Mouse (Mus musculus): ENCODE measurements around the gene D16Ertd472e.
"Not testable (repeated sequence)": the region's sequence is repeated elsewhere in the genome, so short reads cannot be mapped to it uniquely, and the experiment has no call there.

Gene D16Ertd472e

DNA sequence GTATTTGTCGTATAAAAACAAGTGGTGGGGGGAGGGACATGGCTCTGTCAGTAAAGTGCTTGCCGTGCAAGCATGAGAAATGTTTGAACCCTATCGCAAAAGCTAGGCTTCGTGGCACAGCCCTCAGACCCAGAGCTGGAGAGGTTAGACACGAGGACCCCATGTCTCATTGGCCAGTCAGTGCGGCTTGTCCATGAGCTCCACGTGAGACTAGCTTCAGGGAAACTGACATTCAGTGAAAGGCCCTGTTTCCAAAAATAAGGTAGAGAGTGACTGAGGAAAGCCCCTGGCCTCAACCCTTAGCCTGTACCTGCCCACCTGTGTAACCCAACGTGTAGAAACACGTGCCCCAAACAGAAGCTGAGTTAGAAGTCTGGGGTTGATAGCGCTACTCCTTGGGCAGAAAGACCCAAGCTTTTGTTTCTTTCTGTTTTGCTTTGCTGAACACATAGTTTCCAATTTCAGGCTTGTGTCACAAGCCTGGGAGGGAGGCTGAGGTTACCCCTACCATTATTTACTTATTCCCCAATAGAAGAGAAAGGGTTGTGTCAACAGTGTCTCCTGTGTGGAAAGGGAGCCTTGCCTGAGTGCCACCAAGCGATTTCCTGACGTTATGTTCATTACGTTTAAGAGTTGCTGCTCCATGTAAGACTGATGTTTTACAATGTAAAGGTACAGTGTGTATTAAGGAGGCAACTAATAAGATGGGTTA, 12.2 kb downstream of the D16Ertd472e start:
- no peak for DNase-seq

DNA sequence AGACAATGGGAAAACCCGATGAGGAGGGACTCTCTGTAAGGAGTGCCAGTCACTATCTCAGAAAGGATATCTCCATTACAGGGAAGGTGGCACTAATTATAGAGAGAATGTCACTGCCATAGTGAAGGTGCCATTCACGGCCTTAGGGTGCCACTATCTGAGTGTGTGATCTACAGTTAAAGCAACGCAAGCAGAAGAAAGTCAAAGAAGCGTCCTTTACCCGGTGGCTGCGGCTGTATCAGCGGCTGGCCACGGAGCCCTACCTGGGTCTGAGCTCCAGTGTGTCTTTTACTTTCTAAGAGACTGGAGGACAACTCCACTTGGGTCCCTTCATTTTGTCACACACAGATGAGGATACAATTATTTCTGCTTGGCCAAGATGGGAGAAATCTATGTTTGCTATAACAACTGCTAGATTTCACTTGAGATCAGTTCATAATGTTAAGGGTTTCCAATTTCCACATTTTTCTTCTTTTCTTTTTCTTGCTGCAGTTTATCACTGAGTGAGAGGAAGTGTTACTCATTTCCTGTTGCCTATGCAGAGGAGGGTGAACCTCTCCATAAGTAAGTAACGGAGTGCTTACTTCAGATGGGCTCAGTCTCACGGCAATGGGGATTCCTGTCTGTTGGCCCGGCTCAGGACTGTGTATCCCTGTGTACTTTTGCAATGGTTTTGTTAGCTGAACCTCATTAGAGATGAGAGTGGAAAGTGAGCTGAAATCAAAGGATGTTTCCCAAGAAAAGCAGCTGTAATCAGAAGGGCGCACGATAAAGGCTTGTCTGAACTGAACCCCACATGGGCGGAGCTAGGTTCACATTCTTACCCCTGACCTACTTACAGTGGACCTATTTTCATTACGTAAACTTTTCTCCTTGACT, 13.2 kb downstream of the D16Ertd472e start:
- no peak for DNase-seq

DNA sequence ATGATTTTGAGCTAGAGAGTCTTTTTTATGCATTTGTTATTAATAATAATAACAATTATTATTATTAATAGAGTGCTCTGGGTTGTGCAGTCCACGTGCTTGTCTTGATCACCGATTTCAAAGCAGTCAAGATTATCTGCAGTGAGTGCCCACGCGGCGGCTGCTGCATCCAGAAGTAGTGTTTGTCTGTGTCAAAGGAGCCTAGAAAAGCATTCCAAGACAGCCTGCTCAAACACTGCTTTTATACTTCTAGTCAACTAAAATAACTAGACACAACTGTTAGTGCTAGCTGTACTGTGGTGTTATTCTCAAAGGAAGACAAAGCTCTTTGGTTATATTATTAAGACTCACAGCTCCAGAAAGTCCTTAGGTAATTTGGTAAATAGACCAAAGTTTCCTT, 15.9 kb downstream of the D16Ertd472e start:
- no peak for DNase-seq

DNA sequence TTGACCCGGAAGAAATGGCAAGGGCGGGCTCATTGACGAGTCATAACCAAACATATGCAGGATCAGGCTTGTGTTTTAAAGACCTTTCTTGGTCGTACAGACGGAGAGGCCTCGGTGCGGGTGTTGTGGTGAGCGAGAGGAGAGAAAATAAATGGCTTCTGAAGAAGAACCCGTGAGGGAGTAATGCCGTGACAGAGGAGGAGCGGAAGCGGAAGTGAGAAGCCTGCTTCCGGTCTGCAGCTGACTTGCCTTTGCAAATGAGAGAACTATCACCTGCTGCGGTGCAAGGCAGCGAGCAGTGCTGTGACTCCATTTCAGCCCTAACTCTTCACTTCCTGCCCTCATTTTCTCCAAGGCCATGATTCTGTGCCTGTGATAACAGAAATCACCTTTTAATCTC, 16.4 kb downstream of the D16Ertd472e start:
- DNase-seq: no peak

DNA sequence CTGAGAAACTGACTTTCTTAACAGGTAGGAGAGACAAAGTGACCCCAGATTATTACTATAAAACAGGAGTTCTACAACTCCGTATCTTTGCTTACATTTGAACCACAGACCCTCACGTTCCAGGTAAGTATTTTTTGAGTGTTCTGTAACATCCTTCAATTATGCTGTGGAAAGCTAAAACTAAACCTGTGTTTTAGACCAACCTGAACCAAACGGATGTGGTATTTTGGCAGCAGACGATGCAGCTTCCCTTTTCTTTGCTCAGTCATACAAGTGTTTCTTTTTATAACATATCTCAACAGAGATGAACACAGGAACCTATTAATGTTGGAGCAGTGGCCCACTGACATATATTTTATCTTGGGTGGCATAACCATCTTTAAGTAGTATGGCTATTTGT, 18.9 kb downstream of the D16Ertd472e start:
- DNase-seq: no peak

DNA sequence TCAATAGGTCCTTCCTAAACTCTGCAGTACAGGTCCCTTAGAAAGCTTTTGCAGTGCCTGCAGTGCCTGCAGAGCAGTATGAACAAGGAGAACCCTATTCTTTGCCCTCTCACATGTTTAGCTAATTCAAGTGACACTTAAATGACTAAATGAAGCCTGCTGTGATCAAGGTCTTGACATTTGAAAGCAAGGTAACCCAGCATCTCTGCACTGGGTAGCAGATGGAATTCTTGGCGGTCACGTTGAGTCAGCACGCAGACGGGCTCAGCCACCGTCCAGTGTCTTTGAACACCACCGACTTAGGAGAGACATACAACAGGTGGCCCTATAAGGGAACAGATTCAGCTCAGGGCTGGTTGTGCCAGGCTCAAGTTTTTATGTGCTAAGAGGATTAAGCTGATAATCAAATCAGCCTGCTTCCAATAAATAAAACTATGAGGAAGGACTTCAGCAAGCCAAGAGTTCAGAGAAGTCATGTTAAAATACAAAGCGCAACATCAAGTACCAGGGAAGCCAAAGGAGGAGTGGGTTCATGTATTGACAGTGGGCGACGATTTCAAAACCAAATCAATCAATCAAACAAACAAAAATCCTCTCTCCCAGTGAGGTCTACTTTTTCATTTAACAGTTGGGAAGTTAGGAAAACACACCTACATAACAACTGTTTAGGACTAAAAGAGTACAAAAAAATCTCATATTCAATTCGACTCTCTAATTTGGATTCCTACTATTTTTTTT, 21.4 kb downstream of the D16Ertd472e start:
- no peak for DNase-seq

DNA sequence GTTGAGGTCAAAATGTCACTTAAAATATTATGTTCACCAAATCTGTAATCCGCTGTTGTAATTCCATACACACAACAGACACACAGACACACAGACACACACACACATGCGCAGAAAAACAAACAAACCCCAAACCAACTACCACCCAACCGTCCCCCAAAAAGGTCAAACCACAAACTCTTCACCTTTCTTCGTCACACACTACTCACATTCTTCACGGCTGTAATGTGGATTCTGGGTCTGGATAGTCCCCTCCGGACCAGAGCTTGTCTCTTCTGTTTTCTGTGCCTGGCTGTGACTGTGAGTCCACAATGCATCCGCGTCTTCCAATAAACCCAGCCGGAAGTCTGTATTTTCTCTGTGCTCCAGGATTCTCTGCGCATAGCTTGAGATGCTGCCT, 29.1 kb downstream of the D16Ertd472e start:
- no peak for DNase-seq

DNA sequence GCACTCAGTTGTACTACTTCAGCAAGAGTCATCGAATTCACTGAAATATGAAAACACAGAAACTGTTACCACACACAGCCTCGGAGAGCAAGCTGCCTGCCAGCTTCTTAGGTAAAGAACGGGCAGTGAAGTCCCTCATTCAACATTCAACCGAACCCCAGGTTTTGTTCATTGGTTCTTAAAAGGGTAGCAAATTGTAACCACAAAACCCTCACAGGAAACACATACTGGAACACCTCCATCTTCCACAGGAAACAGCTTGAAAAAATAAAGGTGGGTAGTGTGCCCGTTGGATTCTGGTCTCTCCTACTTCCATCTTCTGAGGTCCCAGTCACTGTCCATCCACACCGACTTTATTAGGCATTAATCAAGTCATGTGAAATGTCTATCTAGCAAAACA, 30.0 kb downstream of the D16Ertd472e start:
- DNase-seq: no peak

DNA sequence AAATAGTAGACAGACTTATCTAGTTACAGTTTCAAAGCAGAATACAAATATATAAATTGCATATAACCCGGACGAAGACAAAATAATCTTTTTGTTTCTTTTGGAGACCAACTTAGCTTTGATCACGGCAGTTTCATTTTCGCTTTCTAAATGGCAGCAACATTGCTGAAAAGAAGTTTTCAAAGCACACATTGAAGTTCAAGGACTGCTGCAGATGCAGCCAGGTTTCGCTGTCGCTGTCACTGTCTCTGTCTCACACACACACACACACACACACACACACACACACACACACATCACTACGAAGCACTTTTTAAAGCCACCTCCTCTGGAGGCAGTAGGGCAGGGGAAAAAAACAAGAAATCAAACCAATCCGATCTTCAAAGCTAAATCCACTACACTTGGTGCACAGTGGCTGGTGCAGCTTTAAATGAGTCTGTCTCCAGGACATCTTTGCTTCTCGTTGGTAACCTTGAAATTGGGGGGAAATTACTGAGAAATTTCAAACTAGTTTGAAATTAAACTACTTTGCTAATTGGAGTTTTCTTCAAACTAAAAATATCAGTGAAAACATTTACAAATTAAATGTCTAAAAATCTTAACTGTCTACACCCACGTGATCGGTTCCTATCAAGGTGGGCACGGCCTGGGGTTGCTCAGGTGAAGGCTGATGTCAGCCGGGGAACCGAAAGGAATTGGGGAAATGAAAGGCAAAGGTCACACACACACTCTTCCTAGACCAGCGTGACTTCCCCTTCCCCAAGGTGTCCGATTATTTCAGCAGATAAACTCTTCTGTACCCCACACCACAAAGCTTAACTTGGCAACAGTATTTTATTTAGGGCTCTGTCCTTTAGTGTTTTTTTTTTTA, 35.9 kb downstream of the D16Ertd472e start:
- DNase-seq: no peak

DNA sequence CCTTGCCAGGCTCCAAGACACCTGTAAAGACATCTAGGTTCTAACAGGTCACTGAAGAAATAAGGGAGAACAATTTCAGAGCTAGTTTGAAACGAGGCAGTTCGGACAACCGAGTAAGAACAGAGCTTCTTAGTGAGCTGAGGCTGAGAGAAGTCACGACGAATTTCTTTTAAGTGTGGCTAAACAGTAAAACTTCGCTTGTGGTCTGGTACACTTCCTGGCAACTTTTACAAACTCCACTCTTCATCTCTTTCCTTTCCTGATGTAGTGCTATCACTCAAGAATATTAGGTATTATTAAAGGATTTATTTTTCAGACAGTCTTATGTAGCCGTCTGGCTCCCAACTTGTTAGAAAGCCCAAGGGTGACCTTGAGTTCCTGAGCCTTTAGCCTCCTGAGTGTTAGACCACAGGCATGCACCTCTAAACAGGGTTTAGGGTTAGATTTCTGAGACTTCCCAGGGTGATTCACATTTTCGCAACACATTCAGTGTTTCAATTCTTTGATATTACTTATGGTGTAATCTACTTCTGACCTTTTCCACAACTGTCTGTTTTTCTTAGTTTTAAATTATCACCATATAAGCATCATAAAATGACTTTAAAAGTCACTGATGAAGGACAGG, 38.6 kb downstream of the D16Ertd472e start:
- no peak for DNase-seq

DNA sequence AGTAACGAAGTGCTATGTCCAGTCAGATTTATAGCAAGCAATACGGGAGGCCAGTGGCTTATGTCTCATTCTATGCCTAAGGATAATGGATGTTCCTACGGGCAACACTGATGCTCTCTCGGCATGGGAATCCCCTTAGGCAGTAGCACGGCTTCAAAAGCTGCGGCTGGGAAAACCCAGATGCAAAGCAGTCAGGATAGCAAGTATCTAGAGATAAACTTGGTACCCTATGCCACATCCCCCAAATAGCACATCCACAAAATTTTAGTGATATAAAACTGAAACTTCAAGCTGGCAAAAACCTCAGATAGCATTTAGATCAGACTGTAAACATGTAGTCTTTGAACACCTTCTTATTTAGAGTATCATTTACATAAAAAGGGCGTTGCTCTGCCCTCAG, 39.2 kb downstream of the D16Ertd472e start:
- no peak for DNase-seq

DNA sequence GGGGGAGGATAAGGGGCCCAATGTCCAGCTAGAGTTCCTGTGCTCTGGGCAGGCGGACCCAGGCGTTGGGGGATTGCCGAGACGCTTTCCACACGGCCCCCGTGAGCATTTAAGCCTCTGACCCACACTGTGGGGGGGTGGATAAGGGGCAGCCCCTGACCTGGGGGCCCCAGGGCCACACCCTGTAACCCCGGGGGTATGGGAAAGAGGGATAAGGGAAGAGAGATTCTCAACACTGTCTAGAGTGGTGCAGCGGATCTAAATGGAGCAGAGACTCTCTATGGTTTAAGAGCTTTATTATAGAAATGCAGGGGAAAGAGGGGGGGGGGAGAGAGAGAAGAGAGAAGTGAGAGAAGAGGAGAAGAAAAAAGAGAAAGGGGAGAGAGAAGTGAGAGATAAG, 42.0 kb downstream of the D16Ertd472e start:
- DNase-seq: no peak

DNA sequence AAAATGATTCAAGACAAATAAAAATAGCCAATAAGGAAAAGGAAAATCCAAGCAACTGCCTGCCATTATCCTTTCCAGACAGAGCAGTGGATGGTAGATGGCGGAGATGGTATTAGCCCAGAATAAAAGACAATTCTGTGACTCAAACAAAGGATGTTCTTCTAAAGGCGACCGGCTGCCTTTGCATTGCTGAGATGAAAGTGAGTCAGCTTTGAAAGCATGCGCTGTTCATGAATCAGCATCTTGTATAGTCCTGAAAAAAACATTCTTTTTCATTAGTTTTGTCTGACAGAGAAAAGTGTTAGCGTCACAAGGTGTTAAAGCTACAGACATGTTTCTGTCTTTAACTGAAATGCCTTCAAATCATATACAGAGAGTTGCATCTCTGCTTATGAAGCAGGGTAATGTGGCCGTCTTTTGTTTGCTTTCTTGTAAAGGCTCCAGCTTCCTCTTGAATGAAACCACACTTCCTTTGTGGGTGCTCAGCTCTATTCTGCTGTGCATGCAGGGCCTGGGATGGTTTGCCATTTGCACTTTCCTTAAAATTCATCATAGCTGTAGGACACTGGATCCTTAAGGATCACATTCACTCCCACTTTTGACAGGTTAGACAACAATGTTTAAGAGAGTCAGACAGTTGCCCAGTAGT, 44.4 kb downstream of the D16Ertd472e start:
- no peak for DNase-seq

DNA sequence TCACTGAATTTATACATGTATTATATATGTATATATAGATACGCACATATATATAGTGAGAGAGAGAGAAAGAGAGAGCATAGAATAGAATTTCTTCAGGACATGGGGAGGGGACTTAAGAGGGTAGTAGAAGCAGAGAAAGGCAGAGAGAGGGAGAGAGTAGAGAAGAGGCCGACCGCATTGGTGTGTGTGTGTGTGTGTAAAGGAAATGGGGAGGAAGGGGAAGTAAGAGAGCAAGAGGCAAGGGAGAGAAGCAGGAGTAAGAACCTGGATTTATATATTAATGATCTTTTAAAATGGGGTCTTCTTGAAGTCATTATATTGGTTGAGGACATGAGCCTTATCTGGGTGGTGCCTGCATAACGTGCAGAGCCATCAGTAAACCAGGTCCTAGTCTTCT, 53.5 kb downstream of the D16Ertd472e start:
- no peak for DNase-seq

DNA sequence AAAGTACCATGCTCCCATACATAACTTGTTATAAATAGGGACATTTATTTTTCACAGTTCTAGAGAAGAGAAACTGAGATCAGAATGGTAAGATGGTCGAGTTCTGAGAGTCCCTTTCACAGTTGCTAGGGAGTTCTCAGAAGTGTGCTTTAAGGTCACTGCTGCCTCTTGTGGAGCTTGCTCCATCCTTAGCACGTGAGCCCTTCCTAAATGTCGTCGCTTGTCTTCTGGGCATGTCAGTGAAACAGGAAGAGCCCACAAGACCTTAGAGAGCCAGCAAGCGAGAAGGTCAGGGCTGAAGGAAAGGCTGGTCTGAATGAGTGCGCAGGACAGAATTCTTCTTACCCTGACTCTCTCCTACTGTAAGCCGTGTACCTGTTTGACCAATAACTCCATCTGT, 57.8 kb downstream of the D16Ertd472e start:
- no peak for DNase-seq

DNA sequence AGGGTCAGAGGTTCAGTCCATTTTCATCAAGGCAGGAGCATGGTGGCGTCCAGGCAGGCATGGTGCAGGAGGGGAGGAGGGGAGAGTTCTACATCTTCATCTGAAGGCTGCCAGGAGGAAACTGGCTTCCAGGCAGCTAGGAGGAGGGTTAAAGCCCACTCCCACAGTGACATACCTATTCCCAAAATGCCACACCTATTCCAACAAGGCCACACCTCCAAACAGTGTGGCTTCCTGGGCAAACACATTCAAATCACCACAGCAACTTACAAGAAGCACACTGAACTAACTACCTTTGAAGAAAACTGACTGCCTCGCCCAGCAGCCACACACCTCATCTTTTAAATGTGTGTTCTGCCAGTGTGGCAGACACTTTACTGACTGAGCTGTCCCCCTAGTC, 59.3 kb downstream of the D16Ertd472e start:
- no peak for DNase-seq

DNA sequence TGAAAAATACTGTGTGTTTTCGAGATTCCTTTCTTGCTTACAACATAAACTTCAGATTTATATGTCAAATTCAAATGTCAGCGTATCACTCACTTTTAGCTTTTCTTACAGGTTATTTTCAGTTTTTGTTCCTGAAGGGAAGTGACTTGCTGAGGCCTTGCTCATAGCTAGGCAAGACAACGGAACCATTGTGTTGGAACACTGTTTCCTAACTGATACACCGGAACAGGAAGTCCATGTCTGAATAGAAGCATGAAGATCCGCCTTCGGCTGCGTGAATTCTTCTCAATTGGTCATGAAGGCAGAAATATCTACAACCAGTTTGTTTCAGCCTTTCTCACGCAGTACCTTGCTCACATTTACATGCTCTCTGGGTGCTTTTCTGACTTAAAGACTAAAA, 65.0 kb downstream of the D16Ertd472e start:
- no peak for DNase-seq

DNA sequence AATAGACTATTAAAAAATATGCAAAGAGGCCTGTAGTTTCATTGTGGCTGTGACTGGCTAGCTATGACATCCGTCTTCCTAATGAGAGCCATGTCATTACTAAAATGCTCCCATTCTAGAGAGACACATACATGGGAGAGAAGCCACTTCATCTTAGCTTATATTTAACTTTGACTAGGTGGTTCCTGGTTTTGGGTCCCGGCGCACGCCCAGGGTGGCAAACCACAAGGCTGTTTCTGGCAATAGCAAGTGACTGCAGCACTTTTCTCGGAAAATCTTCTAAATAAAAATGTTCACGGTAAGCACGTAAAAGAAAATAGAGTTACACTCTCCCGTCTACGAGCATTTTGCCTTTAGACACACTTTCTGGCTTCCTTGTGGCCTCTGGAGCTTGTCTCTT, 74.0 kb downstream of the D16Ertd472e start:
- DNase-seq: no peak

DNA sequence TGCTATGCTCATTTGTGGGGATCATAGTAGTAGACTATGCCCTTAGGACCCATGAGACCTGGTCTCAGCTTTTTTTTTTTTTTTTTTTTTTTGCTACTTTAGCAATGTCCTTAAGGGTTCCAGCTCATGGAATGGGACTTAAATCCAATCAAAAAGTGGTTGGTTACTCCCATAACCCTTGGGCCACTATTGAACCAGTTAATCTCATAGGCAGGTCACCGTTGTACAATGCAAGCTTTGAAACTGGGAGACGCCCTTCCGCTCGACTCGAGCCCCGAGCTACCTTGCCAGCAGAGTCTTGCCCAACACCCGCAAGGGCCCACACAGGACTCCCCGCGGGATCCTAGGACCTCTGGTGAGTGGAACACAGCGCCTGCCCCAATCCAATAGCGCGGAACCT, 83.8 kb downstream of the D16Ertd472e start:
- not testable (repeated sequence) for DNase-seq

DNA sequence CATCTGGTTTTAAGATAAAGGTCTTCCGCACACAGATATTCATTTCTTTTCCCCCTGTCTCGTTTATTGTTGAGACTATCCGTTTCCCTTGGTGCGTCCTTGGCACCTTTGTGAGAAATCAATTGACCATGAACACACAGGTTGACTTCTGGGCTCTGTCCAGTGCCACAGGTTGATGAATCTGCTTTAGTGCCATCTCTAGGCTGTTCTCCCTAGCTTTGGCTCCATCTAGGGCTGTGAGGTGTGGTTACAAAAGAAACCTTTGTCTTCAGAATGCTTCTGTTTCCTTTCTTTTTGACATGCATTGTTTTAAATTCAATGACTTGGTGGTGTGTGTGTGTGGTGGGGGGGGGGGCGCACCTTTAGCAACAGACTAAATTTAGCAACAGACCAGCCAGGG, 85.7 kb downstream of the D16Ertd472e start:
- no peak for DNase-seq
